Mouse (Mus musculus) stomach, embryonic 14.5 days (tissue): ENCODE data around the gene Setd1a. TPM values are rescaled to one million over a fixed set of nuclear protein-coding genes. Genes with fewer than 3 reads are reported as not detected.
"Not testable (repeated sequence)": the region's sequence is repeated elsewhere in the genome, so short reads cannot be mapped to it uniquely, and the experiment has no call there.

ENCODE experiments used
- ATAC-seq: fragments of 200-750 bp; cut with Nextera tagmentation; 2 replicates; pipeline ENCODE4 v1.8.0; 2017; ENCODE audit warnings: low read depth, moderate TSS enrichment; ENCODE audit not compliant: insufficient number of reproducible peaks, insufficient read depth, low FRiP score
- H3K27ac ChIP-seq: fragments of 300-500 bp; sonication (generic); 2 replicates; pipeline ENCODE4 v1.5.1; 2014; ENCODE audit warnings: mild to moderate bottlenecking, low read length, moderate library complexity, mixed read lengths
- H3K27me3 ChIP-seq: fragments of 300-500 bp; sonication (generic); 2 replicates; pipeline ENCODE4 v1.6.1; 2014; ENCODE audit warnings: low read length, control low read depth, mixed read lengths; ENCODE audit not compliant: control insufficient read depth, insufficient read depth
- H3K36me3 ChIP-seq: fragments of 300-500 bp; sonication (generic); 2 replicates; pipeline ENCODE4 v1.6.1; 2014; ENCODE audit warnings: mild to moderate bottlenecking, control low read depth, low read length, moderate library complexity, mixed read lengths; ENCODE audit not compliant: control insufficient read depth, insufficient read depth
- H3K4me1 ChIP-seq: fragments of 300-500 bp; sonication (generic); 2 replicates; pipeline ENCODE4 v1.6.1; 2014; ENCODE audit warnings: low read length, control low read depth, mixed read lengths; ENCODE audit not compliant: control insufficient read depth, insufficient read depth
- H3K4me2 ChIP-seq: fragments of 300-500 bp; sonication (generic); replicated peaks from 2 replicates; pipeline ENCODE4 v1.6.1; 2014; ENCODE audit warnings: low read depth, low read length, control low read depth
- H3K4me3 ChIP-seq: fragments of 300-500 bp; sonication (generic); 2 replicates; pipeline ENCODE4 v1.5.1; 2014; ENCODE audit warnings: low read depth, low read length, control low read depth
- H3K9ac ChIP-seq: fragments of 300-500 bp; sonication (generic); replicated peaks from 2 replicates; pipeline ENCODE4 v1.6.1; 2014; ENCODE audit warnings: low read depth, mild to moderate bottlenecking, control low read depth, low read length, moderate library complexity, mixed read lengths
- H3K9me3 ChIP-seq: fragments of 300-500 bp; sonication (generic); 2 replicates; pipeline ENCODE4 v1.6.1; 2016; ENCODE audit warnings: low read depth, low read length, control low read depth; ENCODE audit not compliant: control insufficient read depth
- WGBS: fragments of 180-500 bp; shearing (Covaris S2); extraction: QIAGEN DNeasy Blood & Tissue Kit; methylation state at CpG from one replicate; pipeline ENCODE4 v1.1.7; 2014; 5-methylcytosine and 5-hydroxymethylcytosine counted together
- polyA plus RNA-seq: library from polyadenylated mRNA; unstranded; fragments of >200 nt; fragmentation: Nextera tagmentation; extraction: Ambion mirVana; gene quantifications from 2 replicates; pipeline ENCODE4 v1.2.1, GENCODE M21; 2014

Setd1a gene
- polyA plus RNA-seq: 31.2 and 32.1 TPM in 2 replicates

DNA sequence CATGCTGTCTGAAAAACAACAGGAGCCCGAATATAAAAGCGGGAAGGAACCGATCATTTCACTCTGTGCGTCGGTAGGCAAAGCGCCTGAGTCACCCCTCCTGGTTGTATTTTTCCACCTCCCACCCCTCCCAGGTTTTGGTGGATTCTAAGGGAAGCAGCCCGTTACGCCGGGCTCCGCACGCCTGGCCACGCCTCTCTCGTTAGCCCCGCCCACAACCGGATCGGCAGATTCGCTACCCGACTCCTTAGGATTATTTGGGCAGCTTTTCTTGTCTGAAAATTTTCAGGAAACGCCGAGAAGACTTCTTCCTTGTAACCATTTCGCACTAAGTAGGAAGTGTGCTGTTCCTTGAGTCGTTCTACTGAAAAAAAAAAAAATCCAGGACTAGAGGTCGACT lies at the start of gene Setd1a:
Gene Setd1a (plus strand): TSS at position 245 of the 400 bp plus-strand sequence.
- Histone ChIP-seq H3K27ac (peak within 1 kb of the TSS; percentile 99), H3K4me3 (peak within 1 kb of the TSS; percentile 85), H3K27me3 (no peaks in the 10 kb centered on the region), H3K9ac (peak within 1 kb of the TSS; percentile 93), H3K9me3 (no peaks in the 10 kb centered on the region), H3K4me1 (peaks cover 10% of the 10 kb centered on the region), H3K36me3 (peaks cover 24% of the 10 kb centered on the region), H3K4me2 (peak within 1 kb of the TSS; percentile 91)
- under 1% methylated on average over 23 of the region's 23 CpGs for WGBS
- ATAC-seq: peak; percentile 61; the same call in 1 of the 2 replicates

DNA sequence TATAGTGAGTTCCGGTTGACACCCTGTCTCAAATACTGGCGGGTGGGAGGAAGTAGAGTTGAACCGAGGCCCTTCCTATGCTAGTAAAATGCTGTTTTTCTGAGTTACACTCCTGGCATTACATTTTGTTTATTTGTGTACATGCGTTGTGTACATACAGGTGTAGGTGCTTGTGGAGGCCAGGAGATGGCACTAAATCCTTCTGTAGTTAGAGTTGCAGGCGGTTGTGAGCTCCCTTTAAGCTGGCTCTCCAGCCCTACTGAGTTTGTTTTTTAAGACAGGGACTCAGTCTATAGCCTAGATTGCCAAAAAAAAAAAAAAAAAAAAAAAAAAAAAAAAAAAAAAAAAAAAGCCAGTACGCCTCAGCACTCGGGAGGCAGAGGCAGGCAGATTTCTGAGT lies 48.6 kb upstream of the Setd1a start:
- no peak overlapping the region for H3K4me2 ChIP-seq
- no peaks in the 10 kb centered on the region for H3K9me3 ChIP-seq
- WGBS: 84% methylated on average over 7 of the region's 7 CpGs
- H3K27me3 ChIP-seq: no peaks in the 10 kb centered on the region
- no peak overlapping the region for H3K4me3 ChIP-seq
- H3K4me1 ChIP-seq: no peaks in the 10 kb centered on the region
- ATAC-seq: no peak
- no peak overlapping the region for H3K27ac ChIP-seq
- H3K36me3 ChIP-seq: no peaks in the 10 kb centered on the region
- H3K9ac ChIP-seq: no peak overlapping the region

DNA sequence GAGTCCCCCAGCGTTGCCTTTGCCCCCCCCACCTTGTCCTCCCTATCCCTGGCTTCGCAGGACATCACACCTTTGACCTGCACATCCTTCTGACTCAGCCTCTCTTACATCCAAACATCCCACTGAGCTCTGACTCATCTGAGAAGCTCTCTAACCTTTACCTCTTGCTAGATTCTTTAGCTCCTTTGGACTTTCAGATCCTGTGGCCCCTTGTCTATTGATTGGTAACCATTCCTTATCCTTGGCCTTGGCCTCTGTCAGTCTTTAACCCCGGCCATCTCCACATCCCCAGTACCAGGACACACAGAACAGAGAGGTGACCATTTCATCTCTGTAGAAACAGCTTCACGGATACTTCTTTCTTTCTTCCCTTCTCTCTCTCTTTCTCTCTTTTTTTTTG lies 46.3 kb upstream of the Setd1a start:
- WGBS: 66% methylated on average over 4 of the region's 4 CpGs
- Histone ChIP-seq H3K4me3 (no peak overlapping the region), H3K4me2 (no peak overlapping the region), H3K36me3 (no peaks in the 10 kb centered on the region), H3K9me3 (no peaks in the 10 kb centered on the region), H3K4me1 (no peaks in the 10 kb centered on the region), H3K9ac (no peak overlapping the region), H3K27me3 (no peaks in the 10 kb centered on the region), H3K27ac (no peak overlapping the region)
- no peak for ATAC-seq

DNA sequence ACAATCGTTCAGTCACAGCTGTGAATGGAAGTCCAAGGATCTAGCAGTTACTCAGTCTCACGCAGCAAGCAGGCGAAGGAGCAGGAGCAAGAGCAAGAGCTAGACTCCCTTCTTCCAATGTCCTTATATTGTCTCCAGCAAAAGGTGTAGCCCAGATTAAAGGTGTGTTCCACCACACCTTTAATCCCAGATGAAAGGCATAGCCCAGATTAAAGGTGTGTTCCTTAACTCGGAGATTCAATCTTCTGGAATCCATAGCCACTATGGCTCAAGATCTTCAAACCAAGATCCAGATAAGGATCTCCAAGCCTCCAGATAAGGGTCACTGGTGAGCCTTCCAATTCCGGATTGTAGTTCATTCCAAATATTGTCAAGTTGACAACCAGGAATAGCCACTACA lies 44.4 kb upstream of the Setd1a start, which contains the start of gene Ctf2:
Gene Ctf2 (minus strand): TSS at position 101 of the 400 bp plus-strand sequence.
- not testable (repeated sequence) for H3K9me3 ChIP-seq, ATAC-seq, H3K36me3 ChIP-seq, H3K4me3 ChIP-seq, H3K9ac ChIP-seq, H3K4me1 ChIP-seq, H3K27ac ChIP-seq, H3K27me3 ChIP-seq, H3K4me2 ChIP-seq
- no CpG with 5 or more reads among the region's 5 CpGs for WGBS

DNA sequence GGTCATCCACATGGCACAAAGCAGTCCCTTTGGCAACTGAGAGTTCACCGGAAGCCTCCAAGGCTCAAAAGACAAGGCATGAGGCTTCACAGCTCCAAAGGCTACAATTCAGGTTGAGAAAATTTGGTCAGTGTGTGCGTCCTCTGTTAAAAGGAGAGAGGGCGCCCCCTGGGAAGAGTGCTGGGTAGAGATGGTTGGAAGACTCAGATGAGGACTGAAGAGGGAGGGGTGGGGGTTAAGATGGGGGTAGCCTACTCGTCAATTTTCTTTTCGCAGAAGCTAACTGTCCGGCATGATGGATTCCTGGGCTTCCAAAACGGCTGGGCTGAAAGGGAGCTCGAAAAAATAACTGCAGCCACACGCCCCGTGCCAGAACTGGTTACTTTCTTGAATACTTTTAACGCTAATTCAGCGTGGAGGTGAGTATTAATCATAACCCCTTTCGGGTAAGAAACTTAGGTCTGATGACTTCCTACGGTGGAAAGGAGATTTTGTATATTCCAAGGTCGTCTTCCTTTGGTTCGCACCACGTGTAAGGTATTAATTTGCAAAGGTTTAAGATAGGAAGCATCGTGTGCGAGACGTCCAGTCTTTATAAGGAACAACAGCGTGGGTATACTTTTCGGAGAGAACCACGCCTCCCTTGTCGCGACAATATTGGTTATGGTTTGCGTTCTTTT lies 32.0 kb upstream of the Setd1a start, which contains the start of gene Fbxl19:
Gene Fbxl19 (plus strand): TSS at position 178 of the 680 bp plus-strand sequence.
- Histone ChIP-seq H3K9me3 (no peaks in the 10 kb centered on the region), H3K9ac (peak within 1 kb of the TSS; percentile 78), H3K4me3 (peak within 1 kb of the TSS; percentile 76), H3K36me3 (peaks cover 13% of the 10 kb centered on the region), H3K27ac (peak within 1 kb of the TSS; percentile 93), H3K4me1 (peaks cover 11% of the 10 kb centered on the region; the same call in 1 of the 2 replicates), H3K27me3 (no peaks in the 10 kb centered on the region), H3K4me2 (peak within 1 kb of the TSS; percentile 46)
- no peak for ATAC-seq
- WGBS: under 1% methylated on average over 26 of the region's 26 CpGs

DNA sequence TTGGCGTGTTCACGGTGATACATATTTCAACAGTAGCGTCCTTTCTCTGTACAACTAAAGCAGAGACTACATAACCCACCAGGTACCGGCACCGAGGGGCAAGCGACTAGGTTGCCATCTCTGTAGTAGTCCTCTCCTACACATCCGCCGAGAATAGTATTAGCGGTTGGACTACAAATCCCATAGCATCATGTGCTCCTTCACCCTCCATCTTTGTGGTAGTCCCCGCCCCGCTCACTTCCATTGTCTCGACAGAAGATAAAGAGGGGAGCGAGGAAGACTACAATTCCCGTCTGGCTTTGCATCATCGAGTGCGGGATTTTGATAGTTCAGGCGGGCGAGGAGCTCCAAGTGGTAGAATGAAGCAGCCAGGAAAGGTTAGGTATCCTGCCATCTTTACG lies 31.2 kb upstream of the Setd1a start:
- Histone ChIP-seq H3K27ac (peak overlapping the region; percentile 93), H3K9ac (peak overlapping the region; percentile 78; the same call in 1 of the 2 replicates), H3K27me3 (no peaks in the 10 kb centered on the region), H3K9me3 (no peaks in the 10 kb centered on the region), H3K36me3 (peaks cover 19% of the 10 kb centered on the region), H3K4me1 (peaks cover 11% of the 10 kb centered on the region; the same call in 1 of the 2 replicates), H3K4me2 (peak overlapping the region; percentile 46), H3K4me3 (peak overlapping the region; percentile 76)
- peak; percentile 79 for ATAC-seq
- WGBS: under 1% methylated on average over 19 of the region's 19 CpGs

DNA sequence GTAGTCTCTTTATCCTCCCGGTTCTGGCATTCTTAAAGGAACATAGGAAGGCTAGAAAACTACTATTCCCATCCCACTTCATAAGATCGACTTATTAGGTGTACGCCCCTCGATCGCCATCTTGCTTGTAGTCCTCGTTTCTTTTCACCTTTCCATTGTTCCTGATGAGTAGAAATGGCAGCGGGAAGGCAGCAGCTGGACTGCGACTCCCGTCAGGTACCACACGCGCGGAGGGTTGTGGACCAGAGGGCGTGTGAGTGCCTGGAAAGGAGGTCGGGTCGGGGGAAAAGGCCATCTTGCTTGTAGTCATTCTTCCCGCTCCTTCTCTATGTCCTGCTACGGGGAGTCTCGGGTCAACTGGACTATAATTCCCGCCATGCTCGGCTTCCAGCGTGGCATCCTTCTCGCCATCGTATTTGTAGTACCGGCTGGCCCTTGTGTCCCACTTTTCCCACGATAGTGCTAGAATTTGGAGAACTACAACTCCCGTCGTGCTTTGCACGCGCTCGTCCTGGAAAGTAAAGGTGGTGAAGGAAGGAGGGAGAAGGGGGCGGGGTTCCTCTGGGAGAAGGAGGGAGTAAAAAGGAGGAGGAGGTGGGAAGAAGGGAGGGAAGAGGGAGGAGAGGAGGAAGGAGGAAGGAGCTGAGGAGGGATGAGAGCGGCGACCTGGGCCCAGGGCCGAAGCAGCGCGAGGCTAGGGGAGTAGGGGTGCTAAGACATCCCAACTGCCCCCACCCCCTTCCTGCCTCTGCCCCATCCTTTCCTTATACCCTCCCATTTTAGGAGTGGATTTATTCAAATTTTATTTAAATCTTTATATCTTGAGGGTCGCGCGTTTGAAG lies 30.6 kb upstream of the Setd1a start:
- Histone ChIP-seq H3K9me3 (no peaks in the 10 kb centered on the region), H3K27me3 (no peaks in the 10 kb centered on the region), H3K4me3 (peak overlapping the region; percentile 76), H3K4me1 (peaks cover 11% of the 10 kb centered on the region; the same call in 1 of the 2 replicates), H3K27ac (peak overlapping the region; percentile 93), H3K36me3 (peaks cover 26% of the 10 kb centered on the region), H3K4me2 (peak overlapping the region; percentile 48), H3K9ac (peak overlapping the region; percentile 78)
- peak; percentile 86 for ATAC-seq
- WGBS: under 1% methylated on average over 38 of the region's 39 CpGs
